Mouse (Mus musculus): ENCODE data around the gene Ralb.

The Ralb gene

GRCm38 (mm10) chr1:119504260-119505062, at the start of gene Ralb:
Gene Ralb (minus strand): TSS chr1:119504794.
- peak; percentile 98 to 99 for DNase-seq

- DNase-seq, result peak; percentile 45 to 59
Measured at GRCm38 (mm10) chr1:119551651-119552050, 47.1 kb upstream of the Ralb start.

- no peak for DNase-seq
Measured at GRCm38 (mm10) chr1:119550064-119550463, 45.5 kb upstream of the Ralb start.

- DNase-seq, result no peak
Measured at GRCm38 (mm10) chr1:119549327-119549689, 44.7 kb upstream of the Ralb start.

- DNase-seq, result peak; percentile 86 to 94
Measured at GRCm38 (mm10) chr1:119548668-119549326, 44.2 kb upstream of the Ralb start.

- no peak for DNase-seq
Measured at GRCm38 (mm10) chr1:119546490-119546889, 41.9 kb upstream of the Ralb start.

GRCm38 (mm10) chr1:119545671-119546070, 41.1 kb upstream of the Ralb start:
- DNase-seq, result no peak

- no peak for DNase-seq
Measured at GRCm38 (mm10) chr1:119545164-119545563, 40.6 kb upstream of the Ralb start.

GRCm38 (mm10) chr1:119544611-119545155, 40.1 kb upstream of the Ralb start:
- DNase-seq, result no peak

- no peak for DNase-seq
Measured at GRCm38 (mm10) chr1:119543316-119543715, 38.7 kb upstream of the Ralb start.

- no peak for DNase-seq
Measured at GRCm38 (mm10) chr1:119541570-119541969, 37.0 kb upstream of the Ralb start.

GRCm38 (mm10) chr1:119540836-119541557, 36.4 kb upstream of the Ralb start:
- DNase-seq, result peak; percentile 80 to 94

GRCm38 (mm10) chr1:119539252-119539651, 34.7 kb upstream of the Ralb start:
- DNase-seq, result no peak

- no peak for DNase-seq
Measured at GRCm38 (mm10) chr1:119537651-119538050, 33.1 kb upstream of the Ralb start.

- DNase-seq, result no peak
Measured at GRCm38 (mm10) chr1:119536122-119536521, 31.5 kb upstream of the Ralb start.

- DNase-seq, result no peak
Measured at GRCm38 (mm10) chr1:119534341-119534740, 29.7 kb upstream of the Ralb start.

- DNase-seq, result no peak
Measured at GRCm38 (mm10) chr1:119533093-119533805, 28.7 kb upstream of the Ralb start.

GRCm38 (mm10) chr1:119532165-119532564, 27.6 kb upstream of the Ralb start:
- DNase-seq, result no peak

GRCm38 (mm10) chr1:119530941-119531340, 26.3 kb upstream of the Ralb start:
- peak; percentile 68 to 72 for DNase-seq

GRCm38 (mm10) chr1:119525689-119526591, 21.3 kb upstream of the Ralb start, which contains the start of gene Tmem185b:
Gene Tmem185b (plus strand): TSS chr1:119526160.
- peak; percentile 92 to 98 for DNase-seq

GRCm38 (mm10) chr1:119525004-119525444, 20.4 kb upstream of the Ralb start:
- peak; percentile 32 to 65 for DNase-seq

Measured in kidney, postnatal 36 days (tissue).